Mouse (Mus musculus): ENCODE results near the gene Rps18.

- TF ChIP-seq MAX (IDR thresholded peaks at IDR 0.05) (no peak), CTCF (IDR thresholded peaks at IDR 0.05; ENCODE audit: control insufficient read depth, insufficient read depth, insufficient read length) (no peak)
Observed at GRCm38 (mm10) chr17:33999341-34000149, 43.7 kb upstream of the Rps18 start.

Measured in C2C12 (cell line).